8 mouse cellular contexts compared by ENCODE assay signal in the genomic region with DNA sequence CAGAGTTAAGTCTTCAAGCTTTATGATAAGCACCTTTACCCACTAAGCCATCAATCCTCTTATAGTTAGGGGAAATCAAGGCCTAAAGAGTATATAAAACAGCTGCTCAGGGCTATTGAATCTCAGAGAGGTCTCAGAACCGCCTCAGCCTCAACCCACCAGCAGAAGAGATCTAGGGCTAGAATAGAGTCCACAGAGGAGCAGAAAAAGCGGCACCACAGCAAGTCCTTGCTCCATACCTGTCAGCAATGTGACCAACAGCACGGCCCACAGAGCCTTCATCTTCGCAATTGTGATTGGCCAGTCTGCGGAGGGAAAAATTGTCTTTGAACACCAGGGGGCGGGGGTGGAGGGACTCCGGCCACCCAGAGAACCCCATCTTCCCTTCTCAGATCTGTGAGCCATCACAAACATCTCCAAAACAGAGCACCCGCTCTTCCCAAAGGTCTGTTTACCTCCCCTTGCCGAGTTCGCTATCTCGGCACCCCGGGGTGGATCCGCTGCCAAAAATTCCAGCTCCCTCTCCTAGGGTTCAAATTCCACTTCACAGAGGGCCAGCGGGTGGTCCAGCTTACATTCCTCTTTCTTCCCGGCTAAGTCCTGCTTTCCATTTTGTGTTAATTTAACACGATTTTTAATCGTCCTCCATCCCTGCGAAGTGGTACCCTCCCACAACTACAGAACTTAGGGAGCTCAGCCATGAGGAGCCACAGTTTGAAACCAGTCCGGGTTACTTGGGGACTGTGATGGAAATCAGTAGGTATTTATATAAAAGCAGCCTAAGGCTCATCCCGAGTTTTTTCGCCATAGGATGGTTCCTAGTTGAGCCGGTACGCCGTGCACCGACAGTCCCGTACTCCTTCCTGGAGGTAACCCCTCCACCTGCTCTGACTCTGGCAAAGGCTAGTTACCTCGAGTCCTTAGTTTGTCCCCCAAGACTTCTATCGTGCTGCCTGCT. TPM values are rescaled to one million over a fixed set of nuclear protein-coding genes. Genes with fewer than 3 reads are reported as not detected.
DNase-seq lines count a peak whose midpoint lies in the region; ATAC-seq and TF ChIP-seq lines count a peak whose summit lies in the region.

No protein-coding gene starts in this region.

- peak; percentile 39 for DNase-seq in ovary, postnatal 36 days (ENCODE audit: low spot score)
- DNase-seq in ovary, postnatal 10 days (ENCODE audit: low spot score) = no peak
- DNase-seq in forebrain, postnatal 0 days = no peak
- DNase-seq in kidney, postnatal 36 days = peak; percentile 45 to 66
- peak; percentile 57 for DNase-seq in midbrain, embryonic 14.5 days
- no peak for DNase-seq in urinary bladder, postnatal 10 days (ENCODE audit: low spot score)
- no peak for DNase-seq in adrenal gland, postnatal 25 days
- DNase-seq in cerebellum, adult 9-10 months = no peak

- 3% methylated on average over 28 of the region's 28 CpGs for WGBS in forebrain, postnatal 0 days
- WGBS in midbrain, embryonic 14.5 days = 3% methylated on average over 28 of the region's 28 CpGs

- H3K36me3 ChIP-seq in forebrain, postnatal 0 days (ENCODE audit: insufficient read depth) = peaks cover 6% of the 10 kb centered on the region
- H3K36me3 ChIP-seq in midbrain, embryonic 14.5 days (ENCODE audit: control insufficient read depth, insufficient read depth, low read length) = peaks cover 16% of the 10 kb centered on the region

- ATAC-seq in forebrain, postnatal 0 days = no peak
- peak; percentile 3; the same call in 1 of the 2 replicates for ATAC-seq in midbrain, embryonic 14.5 days (ENCODE audit: low FRiP score, low TSS enrichment)

- no peaks in the 10 kb centered on the region for H3K4me1 ChIP-seq in forebrain, postnatal 0 days (ENCODE audit: insufficient read depth)
- H3K4me1 ChIP-seq in midbrain, embryonic 14.5 days (ENCODE audit: control insufficient read depth, insufficient read depth, low read length) = peaks cover 16% of the 10 kb centered on the region

- H3K9me3 ChIP-seq in forebrain, postnatal 0 days (ENCODE audit: low read length) = no peaks in the 10 kb centered on the region
- H3K9me3 ChIP-seq in midbrain, embryonic 14.5 days (ENCODE audit: control insufficient read depth, low read length) = no peaks in the 10 kb centered on the region

- peak overlapping the region; percentile 50 for H3K27ac ChIP-seq in forebrain, postnatal 0 days (ENCODE audit: low read depth, low read length)
- H3K27ac ChIP-seq in midbrain, embryonic 14.5 days (replicated peaks; ENCODE audit: low read depth, low read length) = no peak overlapping the region

- TF ChIP-seq CTCF in forebrain, postnatal 0 days (IDR thresholded peaks at IDR 0.05; ENCODE audit: low read depth) = peak; percentile 39

- peak overlapping the region; percentile 53 for H3K4me2 ChIP-seq in forebrain, postnatal 0 days (ENCODE audit: low read depth)
- H3K4me2 ChIP-seq in midbrain, embryonic 14.5 days (ENCODE audit: low read length) = peak overlapping the region; percentile 60

- peak overlapping the region; percentile 44 for H3K9ac ChIP-seq in forebrain, postnatal 0 days
- H3K9ac ChIP-seq in midbrain, embryonic 14.5 days (replicated peaks; ENCODE audit: low read length) = peak overlapping the region; percentile 57; the same call in 1 of the 2 replicates

- H3K4me3 ChIP-seq in forebrain, postnatal 0 days (ENCODE audit: low read depth, low read length) = peak overlapping the region; percentile 34
- peak overlapping the region; percentile 27 for H3K4me3 ChIP-seq in midbrain, embryonic 14.5 days (replicated peaks; ENCODE audit: low read depth, low read length)

- H3K27me3 ChIP-seq in forebrain, postnatal 0 days (ENCODE audit: insufficient read depth, low read length) = no peaks in the 10 kb centered on the region
- H3K27me3 ChIP-seq in midbrain, embryonic 14.5 days (ENCODE audit: control insufficient read depth, insufficient read depth, low read length) = no peaks in the 10 kb centered on the region

RNA-seq across cellular contexts. Expression of a gene that starts 0.8 kb away (rescaled TPM):
- total RNA-seq in forebrain, postnatal 0 days (2014; rRNA removed) = 1,116 and 1,436 TPM in 2 replicates
- 1,283 and 1,495 TPM in 2 replicates for polyA plus RNA-seq in forebrain, postnatal 0 days (2015; fragmentation: Nextera tagmentation; extraction: Ambion mirVana)
- polyA plus RNA-seq in midbrain, embryonic 14.5 days (2014; fragmentation: Nextera tagmentation; extraction: Ambion mirVana) = 163 and 265 TPM in 2 replicates
- 714 and 971 TPM in 2 replicates for total RNA-seq in adrenal gland, postnatal 25 days (2021)

RNA-seq across cellular contexts. Expression of a gene that starts 5.8 kb away (rescaled TPM):
- total RNA-seq in forebrain, postnatal 0 days (2014; rRNA removed) = 2.1 and 5.3 TPM in 2 replicates
- 3.0 and 5.5 TPM in 2 replicates for polyA plus RNA-seq in forebrain, postnatal 0 days (2015; fragmentation: Nextera tagmentation; extraction: Ambion mirVana)
- 1.7 and 2.0 TPM in 2 replicates for polyA plus RNA-seq in midbrain, embryonic 14.5 days (2014; fragmentation: Nextera tagmentation; extraction: Ambion mirVana)
- 1,269 and 1,513 TPM in 2 replicates for total RNA-seq in adrenal gland, postnatal 25 days (2021)

RNA-seq across cellular contexts. Expression of a gene that starts 16.9 kb away (rescaled TPM):
- not detected in 2 replicates for total RNA-seq in forebrain, postnatal 0 days (2014; rRNA removed)
- not detected in 2 replicates for polyA plus RNA-seq in forebrain, postnatal 0 days (2015; fragmentation: Nextera tagmentation; extraction: Ambion mirVana)
- not detected in 2 replicates for polyA plus RNA-seq in midbrain, embryonic 14.5 days (2014; fragmentation: Nextera tagmentation; extraction: Ambion mirVana)
- total RNA-seq in adrenal gland, postnatal 25 days (2021) = 86.9 and 90.9 TPM in 2 replicates

RNA-seq across cellular contexts. Expression of a gene that starts 17.0 kb away (rescaled TPM):
- total RNA-seq in forebrain, postnatal 0 days (2014; rRNA removed) = not detected in 2 replicates
- not detected in 2 replicates for polyA plus RNA-seq in forebrain, postnatal 0 days (2015; fragmentation: Nextera tagmentation; extraction: Ambion mirVana)
- not detected in 2 replicates for polyA plus RNA-seq in midbrain, embryonic 14.5 days (2014; fragmentation: Nextera tagmentation; extraction: Ambion mirVana)
- total RNA-seq in adrenal gland, postnatal 25 days (2021) = 1.0 and 3.9 TPM in 2 replicates

RNA-seq across cellular contexts. Expression of a gene that starts 17.0 kb away (rescaled TPM):
- total RNA-seq in forebrain, postnatal 0 days (2014; rRNA removed) = 98.9 and 113 TPM in 2 replicates
- 146 and 147 TPM in 2 replicates for polyA plus RNA-seq in forebrain, postnatal 0 days (2015; fragmentation: Nextera tagmentation; extraction: Ambion mirVana)
- polyA plus RNA-seq in midbrain, embryonic 14.5 days (2014; fragmentation: Nextera tagmentation; extraction: Ambion mirVana) = 120 and 121 TPM in 2 replicates
- total RNA-seq in adrenal gland, postnatal 25 days (2021) = 96.1 and 115 TPM in 2 replicates

Comparison
In these comparisons a context has a peak if more than half of its experiments do, and no peak if none do; other contexts are left out.
1. DNase-seq: peak in ovary, postnatal 36 days (single experiment), kidney, postnatal 36 days (2 of 2) and midbrain, embryonic 14.5 days (single experiment); none in ovary, postnatal 10 days (single experiment), forebrain, postnatal 0 days (single experiment), urinary bladder, postnatal 10 days (single experiment), adrenal gland, postnatal 25 days (single experiment) and cerebellum, adult 9-10 months (single experiment).
2. RNA of a gene that starts 5.8 kb away (total RNA-seq): 1,269 to 1,513 TPM in adrenal gland, postnatal 25 days; 2.1 to 5.3 TPM in forebrain, postnatal 0 days; every median in the first group is over 100 times any median in the second.
3. RNA of a gene that starts 16.9 kb away (total RNA-seq): 86.9 to 90.9 TPM in adrenal gland, postnatal 25 days; not detected in forebrain, postnatal 0 days; every median in the first group is over 10 times any median in the second.